Mouse (Mus musculus) brain, embryonic 18.5 days (tissue): Measurements from ENCODE around the gene Slc16a5.
A peak's percentile ranks its signal among the peaks of the same experiment; 100 is the strongest.

ENCODE experiments used
- DNase-seq: peaks from one replicate; pipeline ENCODE4 v3.0.0-alpha.2; 2012; ENCODE audit warnings: low read depth, low spot score

The Slc16a5 gene

DNA sequence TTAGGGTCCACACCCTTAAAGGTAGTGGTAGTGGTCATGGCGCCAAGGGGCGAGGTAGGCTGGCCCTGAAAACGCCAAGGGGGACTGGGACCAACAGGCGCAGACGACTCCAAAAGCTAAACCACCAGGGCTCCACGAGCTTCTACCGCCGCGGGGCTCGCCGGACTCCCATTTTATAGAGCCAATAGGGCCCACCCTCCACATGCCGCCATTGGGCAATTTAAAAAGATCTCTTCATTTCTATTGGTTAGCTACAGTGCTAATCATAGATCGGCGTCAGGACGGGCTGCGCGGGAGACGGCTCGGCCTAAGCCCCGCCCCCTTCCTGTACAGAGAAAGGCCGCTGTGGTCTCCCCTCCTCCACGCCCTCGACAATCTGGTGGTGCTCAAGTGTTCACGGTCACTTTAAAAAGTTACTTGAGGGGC is 52.0 kb downstream of the Slc16a5 start, which contains the start of gene Jpt1:
TSS of gene Jpt1 (minus strand) at position 150 of the 426 bp plus-strand sequence.
- peak; percentile 95 for DNase-seq

DNA sequence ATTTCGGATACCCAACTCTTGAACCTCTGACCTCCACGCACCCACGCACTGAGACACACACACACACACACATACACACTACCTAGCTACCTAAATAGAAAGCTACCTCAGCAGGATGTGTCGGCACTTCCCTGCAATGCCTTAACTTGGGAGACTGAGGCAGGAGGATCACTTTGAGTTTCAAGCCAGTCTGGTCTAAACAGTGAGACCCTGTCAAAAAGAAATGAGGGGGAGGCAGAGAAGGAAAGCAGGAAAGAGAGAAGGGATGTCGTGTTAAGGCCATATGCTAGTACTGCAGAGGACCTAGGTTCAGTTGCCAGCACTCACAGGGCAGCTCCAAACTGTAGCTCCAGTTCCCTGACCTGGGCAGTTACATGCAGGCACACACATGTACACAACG is 52.7 kb downstream of the Slc16a5 start:
- no peak for DNase-seq

GRCm38 (mm10) chr11:115516942-115517341 is 54.7 kb downstream of the Slc16a5 start:
- no peak for DNase-seq

DNA sequence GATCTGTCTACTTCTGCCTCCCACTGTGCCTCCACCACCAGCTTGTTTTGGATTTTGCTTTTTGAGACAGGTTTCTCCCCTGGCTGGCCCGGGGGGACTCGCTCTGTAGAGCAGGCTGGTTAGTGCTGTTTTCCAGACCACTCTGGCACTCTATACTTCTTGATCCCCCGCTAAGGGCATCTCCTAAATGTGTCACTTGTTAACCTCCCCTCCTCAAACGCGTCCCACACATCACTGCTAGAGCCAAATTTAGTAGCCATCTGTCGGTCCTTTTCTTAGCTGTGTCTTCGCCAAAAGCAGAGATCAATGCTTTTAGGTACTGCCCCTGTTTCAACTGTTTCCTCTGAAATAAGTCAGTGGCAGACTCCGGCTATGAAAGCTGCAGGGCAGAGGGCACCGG is 56.4 kb downstream of the Slc16a5 start:
- no peak for DNase-seq

DNA sequence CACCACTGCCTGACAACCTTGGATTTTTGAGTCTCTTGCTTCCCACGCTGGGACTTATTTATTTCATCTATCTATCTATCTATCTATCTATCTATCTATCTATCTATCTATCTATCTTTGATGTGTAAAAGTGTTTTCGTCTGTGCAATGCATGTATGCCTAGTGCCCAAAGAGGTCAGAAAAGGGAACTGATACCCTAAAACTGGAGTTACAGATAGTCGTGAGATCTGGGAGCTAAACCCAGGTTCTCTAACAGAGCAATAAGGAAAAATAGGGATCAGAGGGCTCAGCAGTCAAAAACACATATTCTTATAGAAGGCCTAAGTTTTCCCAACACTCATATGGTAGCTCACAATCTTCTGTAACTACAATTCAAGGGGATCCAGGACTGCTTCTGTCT is 57.3 kb downstream of the Slc16a5 start:
- no peak for DNase-seq

DNA sequence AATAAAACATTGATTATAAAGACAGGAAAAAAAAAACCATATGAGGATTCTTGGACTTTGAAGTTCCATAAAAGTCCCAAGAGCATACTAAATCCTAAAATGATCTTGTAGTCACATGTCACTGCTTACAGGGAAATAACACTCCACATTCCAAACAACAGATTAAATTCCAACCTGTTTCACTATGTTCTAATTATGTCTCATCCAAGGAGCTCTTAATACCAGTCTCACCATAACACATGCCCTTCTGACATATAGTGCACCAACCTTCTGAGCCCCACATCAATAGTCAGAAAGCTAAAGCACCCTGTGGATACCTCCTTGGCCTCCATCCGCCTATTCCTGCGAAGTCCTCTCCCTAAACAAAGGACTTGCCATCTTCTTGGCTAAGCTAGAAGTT is 57.9 kb downstream of the Slc16a5 start:
- DNase-seq: no peak

GRCm38 (mm10) chr11:115521080-115521479 is 58.8 kb downstream of the Slc16a5 start:
- no peak for DNase-seq

- DNase-seq: no peak
These were observed 60.0 kb downstream of the Slc16a5 start for GRCm38 (mm10) chr11:115522238-115522637.

DNA sequence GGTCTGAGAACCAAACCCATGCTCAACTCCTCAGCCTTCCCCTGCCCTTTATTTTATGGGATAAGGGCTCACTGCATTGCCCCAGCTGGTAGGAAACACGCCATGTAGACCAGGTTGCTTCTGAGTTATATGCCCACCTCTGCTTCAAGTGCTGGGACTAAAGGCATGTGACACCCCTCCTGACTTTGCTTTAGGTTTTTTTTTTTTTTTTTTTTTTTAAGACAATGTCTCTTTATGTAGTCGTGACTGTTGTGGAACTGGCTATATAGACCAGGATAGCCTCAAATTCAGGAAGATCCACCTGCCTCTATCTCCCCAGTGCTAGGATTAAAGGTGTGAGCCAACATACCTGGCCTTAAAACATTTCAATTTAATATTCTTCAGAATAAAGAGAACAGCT is 60.4 kb downstream of the Slc16a5 start:
- DNase-seq: no peak
